Mouse (Mus musculus): ENCODE data around the gene Klhl35. TPM values are rescaled to one million over a fixed set of nuclear protein-coding genes. Genes with fewer than 3 reads are reported as not detected.

Klhl35 gene
- polyA plus RNA-seq, 1 experiment from 2014 or later, result 0.95 TPM

DNA sequence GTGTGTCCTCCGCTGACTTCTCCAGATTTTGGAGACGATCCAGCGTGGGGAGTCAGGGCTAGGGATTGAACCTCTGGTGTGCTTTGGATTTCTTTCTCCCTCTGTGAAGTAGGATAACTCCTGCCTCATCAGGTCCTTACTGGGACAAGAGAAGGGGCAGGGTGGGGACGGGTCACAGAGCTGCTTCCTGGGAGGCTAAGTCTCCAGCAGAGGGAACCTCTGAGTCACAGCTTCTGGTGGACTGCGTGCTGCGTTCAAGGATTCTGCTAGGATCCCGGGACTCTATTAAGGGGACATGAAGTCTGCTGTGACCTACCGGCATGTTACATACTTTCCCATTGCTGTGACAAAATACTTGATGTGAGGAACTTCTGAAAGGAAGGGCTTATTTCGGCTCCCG, 26.9 kb upstream of the Klhl35 start:
- 64% methylated on average over 10 of the region's 10 CpGs for WGBS
- peak; percentile 27 for DNase-seq
- Histone ChIP-seq H3K36me3 (ENCODE audit: insufficient read depth) (no peaks in the 10 kb centered on the region), H3K9me3 (ENCODE audit: low read depth, low read length) (no peaks in the 10 kb centered on the region), H3K4me3 (ENCODE audit: low read depth, low read length) (no peak overlapping the region), H3K4me1 (ENCODE audit: insufficient read depth) (peaks cover 17% of the 10 kb centered on the region), H3K9ac (no peak overlapping the region), H3K27ac (ENCODE audit: low read depth) (no peak overlapping the region), H3K27me3 (ENCODE audit: insufficient read depth, low read length) (no peaks in the 10 kb centered on the region), H3K4me2 (no peak overlapping the region)
- TF ChIP-seq CTCF (IDR thresholded peaks at IDR 0.05; ENCODE audit: low read depth), result peak; percentile 51
- ATAC-seq (ENCODE audit: insufficient read depth), result no peak

DNA sequence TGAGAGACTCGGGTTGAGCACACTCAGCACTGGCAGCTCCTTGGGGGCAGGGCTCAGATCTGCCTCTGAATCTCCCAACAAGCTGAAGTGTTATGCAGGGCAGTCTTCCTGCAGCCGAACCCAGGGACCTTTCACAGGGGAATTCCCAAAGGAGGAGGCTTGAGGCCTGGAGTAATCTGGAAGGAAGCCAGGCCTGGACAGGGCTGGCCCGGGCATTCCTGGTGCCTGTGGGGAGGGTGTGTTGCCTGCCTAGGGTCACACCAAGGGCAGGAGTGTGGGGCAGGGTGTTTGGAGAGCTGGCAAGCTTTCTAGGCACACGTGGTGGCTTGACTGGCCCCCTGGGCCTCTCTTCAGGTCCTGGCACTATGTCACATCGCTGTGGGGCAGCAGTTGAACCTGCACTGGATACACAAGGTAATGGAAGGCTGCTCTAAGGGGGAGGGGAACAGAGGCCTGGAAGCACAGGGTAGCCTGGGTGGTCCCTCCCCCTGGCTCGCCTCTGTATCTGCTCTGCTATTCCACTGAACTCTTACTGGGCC, 24.2 kb upstream of the Klhl35 start:
- WGBS, result 5% methylated on average over 6 of the region's 6 CpGs
- Histone ChIP-seq H3K36me3 (ENCODE audit: insufficient read depth) (no peaks in the 10 kb centered on the region), H3K27ac (ENCODE audit: low read depth) (peak overlapping the region; percentile 81), H3K4me1 (ENCODE audit: insufficient read depth) (peaks cover 17% of the 10 kb centered on the region), H3K4me3 (ENCODE audit: low read depth, low read length) (no peak overlapping the region), H3K4me2 (peak overlapping the region; percentile 23; the same call in 1 of the 2 replicates), H3K9me3 (ENCODE audit: low read depth, low read length) (no peaks in the 10 kb centered on the region), H3K9ac (0 out of 2 replicates have a peak overlapping the region, but pooled peaks have one; percentile 6), H3K27me3 (ENCODE audit: insufficient read depth, low read length) (no peaks in the 10 kb centered on the region)
- peak; percentile 78 for ATAC-seq (ENCODE audit: insufficient read depth)
- DNase-seq, result peak; percentile 81
- TF ChIP-seq CTCF (IDR thresholded peaks at IDR 0.05; ENCODE audit: low read depth), result no peak

DNA sequence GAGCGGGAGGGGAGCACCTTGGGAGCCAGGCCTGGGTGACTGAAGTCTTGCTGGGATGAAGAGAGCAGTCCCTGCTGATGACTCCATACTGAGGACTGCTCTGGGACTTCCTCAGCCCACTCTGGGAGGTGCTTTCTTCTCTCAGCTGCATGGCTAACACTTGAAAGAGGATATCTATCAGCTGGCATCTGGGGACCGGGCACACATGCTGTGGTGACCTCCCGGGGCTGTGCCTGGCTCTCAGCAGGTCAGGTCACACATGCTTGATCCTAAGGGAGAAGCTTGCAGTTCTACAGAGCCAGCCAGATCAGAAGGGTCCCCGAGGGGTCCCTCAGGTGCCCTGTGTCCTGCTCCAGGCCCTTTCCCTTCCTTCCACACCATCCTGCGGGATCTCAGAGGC, 22.6 kb upstream of the Klhl35 start:
- Histone ChIP-seq H3K27ac (ENCODE audit: low read depth) (peak overlapping the region; percentile 20; the same call in 1 of the 2 replicates), H3K4me2 (no peak overlapping the region), H3K36me3 (ENCODE audit: insufficient read depth) (no peaks in the 10 kb centered on the region), H3K27me3 (ENCODE audit: insufficient read depth, low read length) (no peaks in the 10 kb centered on the region), H3K4me1 (ENCODE audit: insufficient read depth) (peaks cover 17% of the 10 kb centered on the region), H3K4me3 (ENCODE audit: low read depth, low read length) (no peak overlapping the region), H3K9ac (no peak overlapping the region), H3K9me3 (ENCODE audit: low read depth, low read length) (no peaks in the 10 kb centered on the region)
- 56% methylated on average over 5 of the region's 5 CpGs for WGBS
- no peak for DNase-seq
- TF ChIP-seq CTCF (IDR thresholded peaks at IDR 0.05; ENCODE audit: low read depth), result no peak
- ATAC-seq (ENCODE audit: insufficient read depth), result no peak

DNA sequence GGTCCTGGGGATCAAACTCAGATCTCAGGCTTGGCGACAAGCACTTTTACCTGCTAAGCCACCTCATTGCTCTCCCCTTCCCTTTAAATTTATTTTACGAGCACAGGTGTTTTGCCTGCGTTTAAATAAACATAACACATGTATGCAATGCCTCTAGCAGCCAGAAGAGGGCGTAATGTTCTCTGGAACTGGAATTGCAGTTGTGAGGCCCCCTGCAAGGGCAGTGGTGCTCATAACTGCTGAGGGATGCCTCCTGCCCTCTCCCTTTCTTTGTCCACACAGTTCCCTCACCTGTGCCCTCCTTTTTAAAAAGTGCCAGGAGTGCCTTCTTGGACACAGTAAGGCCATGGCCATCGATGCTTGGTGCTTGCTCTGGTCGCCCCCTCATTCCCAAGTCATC, 21.8 kb upstream of the Klhl35 start:
- H3K4me1 ChIP-seq (ENCODE audit: insufficient read depth), result peaks cover 17% of the 10 kb centered on the region
- no peak overlapping the region for H3K9ac ChIP-seq
- 64% methylated on average over 6 of the region's 6 CpGs for WGBS
- no peaks in the 10 kb centered on the region for H3K9me3 ChIP-seq (ENCODE audit: low read depth, low read length)
- no peaks in the 10 kb centered on the region for H3K36me3 ChIP-seq (ENCODE audit: insufficient read depth)
- TF ChIP-seq CTCF (IDR thresholded peaks at IDR 0.05; ENCODE audit: low read depth), result peak; percentile 61
- ATAC-seq (ENCODE audit: insufficient read depth) (no peak), DNase-seq (peak; percentile 23)
- no peak overlapping the region for H3K4me2 ChIP-seq
- H3K27ac ChIP-seq (ENCODE audit: low read depth), result no peak overlapping the region
- no peaks in the 10 kb centered on the region for H3K27me3 ChIP-seq (ENCODE audit: insufficient read depth, low read length)
- no peak overlapping the region for H3K4me3 ChIP-seq (ENCODE audit: low read depth, low read length)

DNA sequence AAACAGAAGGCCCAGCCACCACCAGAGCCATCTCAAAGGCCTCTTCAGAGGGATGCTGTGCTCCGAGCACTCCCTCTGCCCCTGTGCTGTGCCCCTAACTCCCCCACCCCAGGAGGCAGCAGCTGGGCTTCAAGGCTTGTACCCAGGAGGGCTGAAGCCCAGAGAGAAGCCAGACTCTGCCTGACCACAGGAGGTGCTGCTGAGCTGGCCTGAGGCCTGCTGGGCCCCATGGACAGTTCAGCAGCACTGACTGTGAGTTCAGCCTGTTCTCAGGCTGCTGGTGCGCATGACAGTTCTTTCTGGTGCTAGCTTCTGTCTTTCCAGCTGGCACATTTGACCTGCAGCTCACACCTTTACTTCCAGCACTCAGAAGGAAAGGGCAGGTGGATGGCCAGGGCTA, 20.0 kb upstream of the Klhl35 start:
- Histone ChIP-seq H3K27me3 (ENCODE audit: insufficient read depth, low read length) (no peaks in the 10 kb centered on the region), H3K9ac (no peak overlapping the region), H3K9me3 (ENCODE audit: low read depth, low read length) (no peaks in the 10 kb centered on the region), H3K4me3 (ENCODE audit: low read depth, low read length) (no peak overlapping the region), H3K4me1 (ENCODE audit: insufficient read depth) (peaks cover 15% of the 10 kb centered on the region), H3K4me2 (no peak overlapping the region), H3K36me3 (ENCODE audit: insufficient read depth) (no peaks in the 10 kb centered on the region), H3K27ac (ENCODE audit: low read depth) (no peak overlapping the region)
- DNase-seq, result peak; percentile 28
- WGBS, result 73% methylated on average over 2 of the region's 2 CpGs
- TF ChIP-seq CTCF (IDR thresholded peaks at IDR 0.05; ENCODE audit: low read depth), result peak; percentile 54
- ATAC-seq (ENCODE audit: insufficient read depth), result no peak

DNA sequence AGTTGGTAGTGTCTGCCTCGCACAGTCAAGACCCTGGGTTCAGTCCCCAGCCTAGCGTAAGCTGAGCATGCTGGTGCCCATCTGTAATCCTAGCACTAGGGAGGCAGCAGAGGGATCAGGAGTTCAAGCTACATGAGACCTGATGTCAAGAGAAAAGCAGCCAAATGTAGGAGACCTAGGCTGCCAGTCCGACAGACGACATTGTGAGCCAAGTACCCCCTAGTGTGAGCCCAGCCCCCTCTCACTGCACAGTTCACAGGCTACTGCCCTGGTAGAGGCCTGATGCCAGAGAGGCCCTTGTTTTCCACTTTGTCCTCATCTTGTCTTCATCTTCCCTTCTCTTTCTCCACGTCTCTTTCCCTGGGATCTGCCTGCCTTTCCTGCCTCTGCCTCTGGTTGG, 18.5 kb upstream of the Klhl35 start:
- peaks cover under 1% of the 10 kb centered on the region; the same call in 1 of the 2 replicates for H3K4me1 ChIP-seq (ENCODE audit: insufficient read depth)
- no peak overlapping the region for H3K27ac ChIP-seq (ENCODE audit: low read depth)
- H3K36me3 ChIP-seq (ENCODE audit: insufficient read depth), result no peaks in the 10 kb centered on the region
- no peak overlapping the region for H3K4me3 ChIP-seq (ENCODE audit: low read depth, low read length)
- no peak for TF ChIP-seq CTCF (IDR thresholded peaks at IDR 0.05; ENCODE audit: low read depth)
- WGBS, result 75% methylated on average over 5 of the region's 5 CpGs
- no peaks in the 10 kb centered on the region for H3K9me3 ChIP-seq (ENCODE audit: low read depth, low read length)
- no peak for ATAC-seq (ENCODE audit: insufficient read depth)
- no peak overlapping the region for H3K4me2 ChIP-seq
- no peak overlapping the region for H3K9ac ChIP-seq
- no peak for DNase-seq
- H3K27me3 ChIP-seq (ENCODE audit: insufficient read depth, low read length), result no peaks in the 10 kb centered on the region

DNA sequence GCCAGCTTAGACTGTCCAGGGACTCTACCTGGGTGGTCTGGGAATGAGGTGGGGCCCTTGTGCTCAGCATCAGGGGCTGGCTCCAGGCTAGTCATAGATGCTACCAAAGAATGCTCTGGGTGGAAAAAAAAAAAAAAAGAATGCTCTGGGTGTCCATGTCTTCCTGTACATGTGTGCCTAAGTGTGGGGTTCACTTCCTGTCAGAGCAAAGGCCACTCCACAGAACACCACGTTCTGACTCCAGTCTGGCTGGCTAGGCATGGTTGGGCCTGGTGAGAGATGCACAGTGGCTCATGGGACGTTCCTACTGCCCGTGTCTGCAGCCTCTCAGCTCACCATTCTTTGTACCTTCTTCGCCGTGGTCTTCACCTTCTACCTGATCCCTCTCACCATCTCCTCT, 17.2 kb upstream of the Klhl35 start:
- TF ChIP-seq CTCF (IDR thresholded peaks at IDR 0.05; ENCODE audit: low read depth), result no peak
- Histone ChIP-seq H3K27me3 (ENCODE audit: insufficient read depth, low read length) (no peaks in the 10 kb centered on the region), H3K9me3 (ENCODE audit: low read depth, low read length) (no peaks in the 10 kb centered on the region), H3K4me3 (ENCODE audit: low read depth, low read length) (no peak overlapping the region), H3K4me1 (ENCODE audit: insufficient read depth) (no peaks in the 10 kb centered on the region), H3K36me3 (ENCODE audit: insufficient read depth) (no peaks in the 10 kb centered on the region), H3K27ac (ENCODE audit: low read depth) (no peak overlapping the region), H3K9ac (no peak overlapping the region), H3K4me2 (no peak overlapping the region)
- ATAC-seq (ENCODE audit: insufficient read depth) (no peak), DNase-seq (no peak)
- WGBS, result 66% methylated on average over 5 of the region's 5 CpGs

Data from lung, embryonic 14.5 days (tissue).